Mouse (Mus musculus): ENCODE measurements at regions not wholly inside any gene's neighbourhood (a gene's known extent, or its start where the extent isn't known, plus 50 kb on each side); places are given as distances from the start of the nearest gene placed in this dataset.

DNA sequence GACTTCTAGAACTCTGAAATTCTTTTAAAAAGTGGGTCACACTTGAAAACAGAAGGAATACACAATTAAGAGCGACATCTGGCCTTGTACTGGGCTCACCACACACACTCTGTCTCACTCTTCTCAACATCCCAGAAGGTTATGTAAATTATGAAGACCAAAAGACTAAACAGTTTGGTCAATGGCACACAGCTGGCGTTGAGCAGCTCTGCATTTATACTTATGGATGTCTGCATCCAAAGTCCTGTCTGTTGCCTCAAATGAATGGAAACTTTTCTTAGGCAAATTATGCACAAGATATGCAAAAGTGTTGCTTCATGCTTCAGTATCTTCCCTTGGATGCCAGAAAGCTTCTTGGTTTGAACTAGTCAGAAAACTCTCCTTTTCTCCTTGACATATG is 323.5 kb downstream of the Ppp3ca start:
- Histone ChIP-seq H3K9me3 (ENCODE audit: control insufficient read depth, low read depth, low read length) (no peaks in the 10 kb centered on the region), H3K27me3 (ENCODE audit: control insufficient read depth, insufficient read depth, low read length) (no peaks in the 10 kb centered on the region), H3K36me3 (ENCODE audit: control insufficient read depth, insufficient read depth, low read length) (no peaks in the 10 kb centered on the region), H3K9ac (replicated peaks; ENCODE audit: low read depth, low read length) (no peak overlapping the region), H3K4me2 (replicated peaks; ENCODE audit: low read depth, low read length) (no peak overlapping the region), H3K4me1 (ENCODE audit: control insufficient read depth, insufficient read depth, low read length) (no peaks in the 10 kb centered on the region), H3K4me3 (ENCODE audit: low read depth, low read length) (no peak overlapping the region), H3K27ac (ENCODE audit: low read length) (no peak overlapping the region)
- WGBS, result 55% methylated on average over 2 of the region's 2 CpGs
- peak; percentile 28; the same call in 1 of the 2 replicates for ATAC-seq (ENCODE audit: insufficient number of reproducible peaks, insufficient read depth, low FRiP score, low read depth)

DNA sequence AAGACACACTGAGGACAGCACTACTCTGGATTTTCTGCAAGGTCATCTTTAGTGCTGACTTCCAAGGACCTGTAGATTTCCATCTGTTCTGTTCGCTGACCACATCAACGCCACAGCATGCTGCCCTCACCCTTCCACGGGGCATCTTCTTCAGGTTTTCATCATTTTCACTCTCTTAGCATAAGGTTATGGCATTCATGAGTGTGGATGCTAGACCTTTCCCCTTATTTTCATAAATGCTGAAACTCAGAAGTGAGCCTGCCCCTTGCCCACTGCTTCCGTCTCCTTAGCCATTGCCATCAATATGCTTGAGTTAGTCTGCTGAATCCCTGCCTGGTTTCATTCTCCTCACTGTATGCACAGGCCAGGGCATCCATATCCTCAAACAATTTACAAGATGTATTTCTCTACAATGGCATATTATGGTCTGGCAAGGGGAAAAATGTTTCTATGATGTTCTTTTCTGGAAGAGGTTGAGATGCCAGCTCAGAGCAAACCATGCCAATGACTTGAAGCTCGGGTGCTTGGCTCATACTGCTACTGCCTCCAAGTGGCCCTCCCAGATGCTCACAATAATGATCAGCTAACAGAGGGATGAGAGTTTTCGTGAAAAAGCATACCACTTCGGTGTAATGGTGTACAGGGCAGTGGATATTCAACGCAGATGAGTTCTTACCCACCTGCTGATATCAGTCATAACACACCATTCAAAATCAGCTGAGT is 324.6 kb downstream of the Ppp3ca start:
- H3K9me3 ChIP-seq (ENCODE audit: control insufficient read depth, low read depth, low read length), result no peaks in the 10 kb centered on the region
- H3K27ac ChIP-seq (ENCODE audit: low read length), result no peak overlapping the region
- no peak overlapping the region for H3K4me3 ChIP-seq (ENCODE audit: low read depth, low read length)
- 93% methylated on average over 8 of the region's 8 CpGs for WGBS
- H3K9ac ChIP-seq (replicated peaks; ENCODE audit: low read depth, low read length), result no peak overlapping the region
- no peaks in the 10 kb centered on the region for H3K36me3 ChIP-seq (ENCODE audit: control insufficient read depth, insufficient read depth, low read length)
- no peak for ATAC-seq (ENCODE audit: insufficient number of reproducible peaks, insufficient read depth, low FRiP score, low read depth)
- no peaks in the 10 kb centered on the region for H3K4me1 ChIP-seq (ENCODE audit: control insufficient read depth, insufficient read depth, low read length)
- no peak overlapping the region for H3K4me2 ChIP-seq (replicated peaks; ENCODE audit: low read depth, low read length)
- no peaks in the 10 kb centered on the region for H3K27me3 ChIP-seq (ENCODE audit: control insufficient read depth, insufficient read depth, low read length)

DNA sequence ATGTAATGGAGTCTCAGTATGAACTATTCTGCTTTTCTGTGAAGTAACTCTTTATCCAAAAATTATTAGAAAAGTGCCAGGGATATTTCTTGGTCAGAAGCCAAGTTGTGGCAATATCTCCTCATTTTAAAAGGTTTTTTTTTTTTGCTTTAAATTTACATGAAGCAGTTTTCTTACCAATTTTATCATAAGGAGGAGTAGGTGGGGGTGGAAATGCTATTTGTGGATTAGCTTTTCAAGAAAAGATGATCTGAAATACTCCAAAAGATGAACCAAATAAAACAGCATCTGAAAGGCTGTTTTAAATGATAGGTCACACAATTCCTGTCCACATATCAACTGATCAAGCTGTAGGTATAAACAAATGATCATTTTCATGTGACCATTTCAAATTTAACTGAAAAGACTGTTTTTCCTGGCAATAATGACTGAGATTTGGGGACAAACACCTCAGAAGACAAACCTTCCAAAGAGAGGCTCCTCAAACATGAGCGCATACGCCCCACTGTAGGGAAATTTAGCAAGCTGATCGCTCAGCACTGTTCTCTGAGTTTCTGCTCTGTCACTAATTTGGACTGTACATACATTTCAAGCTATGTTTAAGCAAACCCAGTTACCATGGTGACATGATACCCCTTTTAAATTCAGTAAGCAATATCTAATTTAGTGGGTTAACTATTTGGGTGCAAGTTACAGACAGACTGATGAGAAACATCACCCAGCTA is 325.8 kb downstream of the Ppp3ca start:
- Histone ChIP-seq H3K27ac (ENCODE audit: low read length) (no peak overlapping the region), H3K4me1 (ENCODE audit: control insufficient read depth, insufficient read depth, low read length) (no peaks in the 10 kb centered on the region), H3K9me3 (ENCODE audit: control insufficient read depth, low read depth, low read length) (no peaks in the 10 kb centered on the region), H3K4me2 (replicated peaks; ENCODE audit: low read depth, low read length) (no peak overlapping the region), H3K36me3 (ENCODE audit: control insufficient read depth, insufficient read depth, low read length) (no peaks in the 10 kb centered on the region), H3K27me3 (ENCODE audit: control insufficient read depth, insufficient read depth, low read length) (no peaks in the 10 kb centered on the region), H3K9ac (replicated peaks; ENCODE audit: low read depth, low read length) (no peak overlapping the region), H3K4me3 (ENCODE audit: low read depth, low read length) (no peak overlapping the region)
- WGBS, result 87% methylated on average over 3 of the region's 3 CpGs
- ATAC-seq (ENCODE audit: insufficient number of reproducible peaks, insufficient read depth, low FRiP score, low read depth), result no peak

DNA sequence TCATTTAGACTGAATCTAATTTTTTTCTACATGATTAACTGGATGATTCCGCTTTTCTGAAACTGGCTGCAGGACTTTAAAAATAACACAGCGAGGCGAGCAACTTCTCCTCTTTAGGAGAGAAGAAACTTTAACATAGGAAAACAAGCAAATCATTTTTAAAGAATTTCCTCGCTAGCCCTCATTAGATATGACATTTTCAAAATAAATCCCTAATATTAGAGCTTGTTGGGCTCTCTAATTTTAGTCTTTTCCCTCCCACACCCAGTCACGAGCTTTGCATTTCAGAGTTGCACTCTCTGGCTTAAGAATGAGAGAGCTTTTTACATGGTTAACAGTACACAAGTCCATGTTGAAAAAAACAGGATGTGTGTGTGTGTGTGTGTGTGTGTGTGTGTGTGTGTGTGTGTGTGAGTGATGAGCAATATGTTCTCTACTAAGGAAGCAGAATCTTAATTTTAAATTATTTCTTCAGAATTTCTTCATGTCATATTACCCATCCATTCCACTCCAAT is 326.5 kb downstream of the Ppp3ca start:
- no peaks in the 10 kb centered on the region for H3K4me1 ChIP-seq (ENCODE audit: control insufficient read depth, insufficient read depth, low read length)
- no peaks in the 10 kb centered on the region for H3K9me3 ChIP-seq (ENCODE audit: control insufficient read depth, low read depth, low read length)
- H3K36me3 ChIP-seq (ENCODE audit: control insufficient read depth, insufficient read depth, low read length), result no peaks in the 10 kb centered on the region
- ATAC-seq (ENCODE audit: insufficient number of reproducible peaks, insufficient read depth, low FRiP score, low read depth), result no peak
- no peak overlapping the region for H3K27ac ChIP-seq (ENCODE audit: low read length)
- no peak overlapping the region for H3K4me2 ChIP-seq (replicated peaks; ENCODE audit: low read depth, low read length)
- 72% methylated on average over 5 of the region's 5 CpGs for WGBS
- H3K4me3 ChIP-seq (ENCODE audit: low read depth, low read length), result no peak overlapping the region
- no peak overlapping the region for H3K9ac ChIP-seq (replicated peaks; ENCODE audit: low read depth, low read length)
- no peaks in the 10 kb centered on the region for H3K27me3 ChIP-seq (ENCODE audit: control insufficient read depth, insufficient read depth, low read length)

DNA sequence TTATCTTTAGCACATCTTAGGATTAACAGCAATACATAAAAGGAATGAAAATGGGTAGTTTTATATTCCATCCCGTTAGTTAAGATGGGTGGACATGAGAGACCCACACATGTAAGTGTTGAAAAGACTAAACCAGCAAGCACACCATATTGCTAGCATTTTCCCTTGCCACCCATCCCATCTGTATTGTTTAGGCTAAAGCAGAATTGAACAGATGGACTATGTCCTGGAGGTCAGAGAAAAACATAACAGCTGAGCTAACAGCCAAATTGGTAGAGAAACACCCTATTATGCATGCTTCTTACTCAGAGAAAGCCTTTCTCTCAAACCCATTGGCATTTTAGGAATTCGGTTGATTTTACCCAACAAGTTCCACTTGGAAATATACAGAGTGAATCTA is 329.3 kb upstream of the Emcn start:
- WGBS, result 55% methylated on average over 2 of the region's 2 CpGs
- H3K4me1 ChIP-seq (ENCODE audit: control insufficient read depth, insufficient read depth, low read length), result no peaks in the 10 kb centered on the region
- no peaks in the 10 kb centered on the region for H3K27me3 ChIP-seq (ENCODE audit: control insufficient read depth, insufficient read depth, low read length)
- no peak for ATAC-seq (ENCODE audit: insufficient number of reproducible peaks, insufficient read depth, low FRiP score, low read depth)
- no peak overlapping the region for H3K9ac ChIP-seq (replicated peaks; ENCODE audit: low read depth, low read length)
- no peak overlapping the region for H3K4me3 ChIP-seq (ENCODE audit: low read depth, low read length)
- H3K36me3 ChIP-seq (ENCODE audit: control insufficient read depth, insufficient read depth, low read length), result no peaks in the 10 kb centered on the region
- H3K27ac ChIP-seq (ENCODE audit: low read length), result no peak overlapping the region
- H3K9me3 ChIP-seq (ENCODE audit: control insufficient read depth, low read depth, low read length), result no peaks in the 10 kb centered on the region
- H3K4me2 ChIP-seq (replicated peaks; ENCODE audit: low read depth, low read length), result no peak overlapping the region

DNA sequence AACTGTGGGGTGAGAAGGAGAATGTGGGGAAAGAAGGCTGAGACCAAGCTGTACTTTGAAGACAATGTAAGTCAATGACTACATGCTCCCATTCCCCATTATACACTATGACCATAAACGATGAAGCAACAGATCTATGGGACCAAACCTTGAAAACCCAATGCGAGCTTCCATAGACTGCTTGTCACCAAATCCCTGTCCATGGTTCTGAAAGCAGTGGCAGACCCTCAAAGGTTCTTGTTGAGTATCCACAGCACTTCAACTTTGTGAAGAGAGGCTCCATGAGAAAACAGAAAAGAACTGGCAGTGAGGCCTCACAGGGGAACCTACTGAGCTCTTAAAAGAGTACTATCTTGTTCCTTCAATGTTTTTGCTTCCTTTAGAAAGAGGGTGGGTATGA is 326.2 kb upstream of the Emcn start:
- Histone ChIP-seq H3K4me3 (ENCODE audit: low read depth, low read length) (no peak overlapping the region), H3K4me1 (ENCODE audit: control insufficient read depth, insufficient read depth, low read length) (no peaks in the 10 kb centered on the region), H3K27ac (ENCODE audit: low read length) (no peak overlapping the region), H3K27me3 (ENCODE audit: control insufficient read depth, insufficient read depth, low read length) (no peaks in the 10 kb centered on the region), H3K4me2 (replicated peaks; ENCODE audit: low read depth, low read length) (no peak overlapping the region), H3K9ac (replicated peaks; ENCODE audit: low read depth, low read length) (no peak overlapping the region), H3K36me3 (ENCODE audit: control insufficient read depth, insufficient read depth, low read length) (no peaks in the 10 kb centered on the region), H3K9me3 (ENCODE audit: control insufficient read depth, low read depth, low read length) (no peaks in the 10 kb centered on the region)
- no peak for ATAC-seq (ENCODE audit: insufficient number of reproducible peaks, insufficient read depth, low FRiP score, low read depth)
- 60% methylated on average over 2 of the region's 2 CpGs for WGBS

DNA sequence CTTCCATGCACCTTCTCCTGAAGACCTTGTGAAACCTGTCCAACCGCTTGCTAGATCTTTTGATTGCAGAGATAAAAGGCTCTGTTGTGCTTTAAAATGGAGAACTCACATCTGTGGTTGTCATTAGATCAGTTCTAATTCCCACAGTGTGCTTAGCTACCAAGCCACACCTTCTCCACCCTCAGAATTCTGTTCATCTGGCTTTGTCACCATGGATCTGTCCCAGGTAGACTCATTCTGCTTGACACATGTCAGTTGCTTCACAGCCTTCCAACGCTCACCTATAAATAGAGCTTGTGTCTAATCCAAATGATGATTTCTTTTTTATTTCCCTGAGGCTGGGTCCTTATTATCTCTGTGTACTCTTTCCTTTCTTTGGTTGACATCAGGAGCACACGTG is 325.7 kb upstream of the Emcn start:
- 76% methylated on average over 3 of the region's 3 CpGs for WGBS
- H3K9ac ChIP-seq (replicated peaks; ENCODE audit: low read depth, low read length), result no peak overlapping the region
- H3K9me3 ChIP-seq (ENCODE audit: control insufficient read depth, low read depth, low read length), result no peaks in the 10 kb centered on the region
- no peak overlapping the region for H3K4me3 ChIP-seq (ENCODE audit: low read depth, low read length)
- H3K36me3 ChIP-seq (ENCODE audit: control insufficient read depth, insufficient read depth, low read length), result no peaks in the 10 kb centered on the region
- no peaks in the 10 kb centered on the region for H3K4me1 ChIP-seq (ENCODE audit: control insufficient read depth, insufficient read depth, low read length)
- H3K27ac ChIP-seq (ENCODE audit: low read length), result no peak overlapping the region
- no peaks in the 10 kb centered on the region for H3K27me3 ChIP-seq (ENCODE audit: control insufficient read depth, insufficient read depth, low read length)
- no peak overlapping the region for H3K4me2 ChIP-seq (replicated peaks; ENCODE audit: low read depth, low read length)
- no peak for ATAC-seq (ENCODE audit: insufficient number of reproducible peaks, insufficient read depth, low FRiP score, low read depth)

DNA sequence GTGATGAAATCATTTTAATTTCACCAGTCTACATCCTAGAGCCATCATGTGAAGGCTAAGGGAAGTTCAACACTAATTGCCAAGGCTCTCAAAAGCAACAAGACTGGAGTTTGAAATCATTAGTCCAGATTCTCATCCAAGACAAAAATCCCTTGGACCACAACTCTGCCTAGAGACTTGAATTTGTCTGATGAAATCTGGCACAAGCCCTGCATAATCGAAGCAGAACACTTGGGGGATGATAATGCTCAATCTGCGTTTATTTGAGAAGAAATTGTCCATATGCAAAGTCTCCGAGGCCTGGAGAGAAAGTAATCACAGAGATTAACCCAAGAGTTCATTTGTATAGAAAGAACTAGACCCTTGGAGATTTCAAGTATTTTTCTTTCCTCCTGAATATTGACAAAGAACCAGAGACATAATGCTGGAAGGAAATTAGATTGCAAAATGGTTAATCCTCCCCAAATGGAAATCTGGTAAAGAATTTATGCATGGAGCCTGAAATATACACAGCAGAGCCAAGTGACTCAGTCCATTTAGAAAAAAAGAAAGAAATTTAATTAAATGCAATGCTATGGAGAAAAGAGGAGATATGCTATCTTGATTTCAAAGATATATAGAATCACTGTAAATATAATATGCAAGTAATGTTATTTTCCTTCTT is 320.8 kb upstream of the Emcn start:
- Histone ChIP-seq H3K4me3 (ENCODE audit: low read depth, low read length) (no peak overlapping the region), H3K4me2 (replicated peaks; ENCODE audit: low read depth, low read length) (no peak overlapping the region), H3K27ac (ENCODE audit: low read length) (no peak overlapping the region), H3K27me3 (ENCODE audit: control insufficient read depth, insufficient read depth, low read length) (no peaks in the 10 kb centered on the region), H3K36me3 (ENCODE audit: control insufficient read depth, insufficient read depth, low read length) (no peaks in the 10 kb centered on the region), H3K4me1 (ENCODE audit: control insufficient read depth, insufficient read depth, low read length) (no peaks in the 10 kb centered on the region), H3K9me3 (ENCODE audit: control insufficient read depth, low read depth, low read length) (no peaks in the 10 kb centered on the region), H3K9ac (replicated peaks; ENCODE audit: low read depth, low read length) (no peak overlapping the region)
- ATAC-seq (ENCODE audit: insufficient number of reproducible peaks, insufficient read depth, low FRiP score, low read depth), result no peak
- WGBS, result 54% methylated on average over 3 of the region's 3 CpGs

Measured in stomach, embryonic 14.5 days (tissue).